Mouse (Mus musculus) left cerebral cortex, postnatal 36 days (tissue): ENCODE results near the gene Txnrd3. TPM values are rescaled to one million over a fixed set of nuclear protein-coding genes. Genes with fewer than 3 reads are reported as not detected.

Experiments used
- DNase-seq, 2 experiments: peaks; one replicate each; pipeline ENCODE4 v3.0.0; 2021 to 2022; ENCODE audit warnings: low spot score in 2 of 2, mixed read lengths in 1 of 2
- intact Hi-C: fragments of 180-260 bp; cut with DNase I; formaldehyde crosslinking; loops from one replicate; pipeline ENCODE4 v1.15.1; 2025
- total RNA-seq, 2 experiments: library from RNA; stranded (reverse); gene quantifications; 2 replicates each; pipeline ENCODE4 v1.2.3; 2021

Gene Txnrd3
- 1 to 10 TPM; 3.3 to 4.6 TPM for total RNA-seq

DNA sequence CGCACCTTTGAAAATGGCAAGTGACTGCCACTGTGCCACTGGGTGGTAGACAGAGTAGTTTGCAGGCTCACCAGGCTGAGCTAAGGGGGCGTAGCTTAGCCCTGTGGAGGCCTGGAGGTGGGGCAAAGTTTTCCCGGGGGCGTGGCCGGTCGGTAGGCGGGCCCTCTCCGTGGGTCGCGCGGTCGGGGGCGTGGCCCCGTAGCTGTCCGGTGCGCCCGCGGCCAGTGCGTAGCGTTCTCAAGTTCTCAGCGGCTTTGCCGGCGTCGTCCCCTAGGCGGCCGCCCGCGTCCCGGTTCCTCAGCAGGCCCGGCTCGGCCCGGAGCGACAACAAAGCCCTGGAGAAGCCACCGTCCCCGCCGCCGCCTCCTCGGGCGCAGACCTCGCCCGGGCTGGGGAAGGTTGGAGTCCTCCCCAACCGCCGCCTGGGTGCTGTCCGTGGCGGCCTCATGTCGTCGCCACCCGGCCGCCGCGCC, at the start of gene Txnrd3:
Txnrd3 (plus strand) TSS at position 191 of the 473 bp plus-strand sequence.
- intact Hi-C loops, result no loop called here
- DNase-seq, result peak; percentile 85 to 86

DNA sequence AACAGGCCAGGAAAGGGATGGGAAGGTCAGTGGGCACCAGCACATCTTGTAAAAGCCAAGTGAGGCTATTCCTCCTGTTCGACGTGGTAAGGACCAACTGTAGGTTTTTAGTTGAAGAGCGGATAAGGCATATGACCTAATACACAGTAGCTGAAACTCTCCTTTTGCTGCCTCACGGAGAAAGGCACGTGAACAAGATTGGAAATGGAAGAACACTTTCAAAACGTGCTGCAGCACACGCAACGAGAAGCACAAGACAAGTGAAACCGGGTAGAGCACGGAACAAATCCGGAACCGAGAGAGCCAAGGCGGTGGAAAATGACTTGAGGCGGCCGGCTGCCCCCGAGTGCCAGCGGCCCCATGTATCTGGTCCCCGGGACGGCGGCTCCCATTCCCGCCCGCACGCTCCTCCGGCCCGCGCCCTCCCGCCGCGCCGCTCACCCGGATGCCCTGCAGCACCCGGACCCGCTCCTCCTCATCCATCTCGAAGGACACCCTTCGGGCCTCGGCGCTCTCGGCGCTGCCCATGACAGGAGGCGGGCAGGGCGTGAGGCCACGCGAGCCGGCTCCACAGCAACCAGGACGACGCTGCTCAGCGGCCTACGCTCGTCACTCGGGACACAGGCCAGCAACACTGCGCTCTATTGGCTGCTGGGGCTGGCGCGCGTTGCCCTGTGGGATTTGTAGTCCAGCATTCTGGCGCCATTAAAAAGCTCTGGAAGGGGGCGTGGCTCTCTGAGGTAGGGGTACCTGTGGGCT, 48.6 kb upstream of the Txnrd3 start, which contains the start of gene Chchd6:
Chchd6 (minus strand) TSS at position 635 of the 759 bp plus-strand sequence.
- intact Hi-C loops, result no loop called here
- DNase-seq, result peak; percentile 96

DNA sequence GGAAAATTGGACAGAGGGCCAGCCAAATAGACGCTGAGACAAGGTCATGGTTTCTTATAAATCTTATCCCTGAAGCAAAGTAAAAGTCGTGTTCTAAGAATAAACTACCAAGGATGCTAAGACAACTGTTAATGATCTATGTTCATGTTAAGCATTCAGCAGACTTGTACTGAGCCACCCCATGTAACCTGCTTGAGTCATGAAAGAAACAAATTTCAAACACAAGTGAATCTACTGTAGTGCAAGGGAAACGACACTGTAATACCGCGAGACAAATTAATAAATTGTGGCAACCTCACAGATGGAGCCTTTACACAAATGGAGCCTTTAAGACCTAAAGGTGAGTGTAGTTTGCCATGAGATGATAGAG, 48.0 kb upstream of the Txnrd3 start:
- DNase-seq, result no peak
- intact Hi-C loops, result no loop called here

DNA sequence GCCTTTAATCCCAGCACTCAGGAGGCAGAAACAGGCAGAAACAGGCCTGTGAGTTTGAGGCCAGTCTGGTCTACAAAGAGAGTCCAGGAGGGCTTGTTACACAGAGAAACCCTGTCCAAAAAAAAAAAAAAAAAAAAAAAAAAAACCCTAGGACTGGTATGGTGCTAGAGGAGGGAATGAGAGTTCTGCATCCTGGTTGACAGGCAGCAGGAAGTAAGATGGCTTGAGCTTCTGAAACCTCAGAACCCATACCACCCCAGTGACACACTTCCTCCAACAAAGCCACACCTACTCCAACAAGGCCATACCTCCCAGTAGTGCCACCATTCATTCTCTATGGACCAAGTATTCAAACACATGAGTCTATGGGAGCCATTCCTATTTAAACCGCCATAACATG, 47.3 kb upstream of the Txnrd3 start:
- intact Hi-C loops, result no loop called here
- no peak for DNase-seq

DNA sequence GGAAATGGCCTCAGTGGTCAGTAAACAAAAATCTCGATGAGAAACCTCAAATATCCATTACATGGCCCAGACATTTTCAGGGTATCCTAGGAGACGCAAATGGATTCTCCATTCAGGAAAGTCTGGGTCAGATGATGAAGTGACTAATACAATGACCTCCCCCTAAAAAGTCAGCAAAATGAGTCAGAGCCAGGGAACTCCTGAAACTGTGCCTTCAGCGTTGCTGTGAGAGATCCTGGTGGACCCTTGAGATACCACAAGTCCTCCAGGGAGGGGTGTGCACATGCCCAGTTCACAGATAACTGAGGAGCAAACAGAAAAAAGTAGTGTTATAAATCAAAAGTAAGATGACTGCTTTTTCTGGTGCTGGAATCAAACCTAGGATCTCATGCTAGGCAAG, 37.7 kb upstream of the Txnrd3 start:
- intact Hi-C loops, result no loop called here
- DNase-seq, result no peak

DNA sequence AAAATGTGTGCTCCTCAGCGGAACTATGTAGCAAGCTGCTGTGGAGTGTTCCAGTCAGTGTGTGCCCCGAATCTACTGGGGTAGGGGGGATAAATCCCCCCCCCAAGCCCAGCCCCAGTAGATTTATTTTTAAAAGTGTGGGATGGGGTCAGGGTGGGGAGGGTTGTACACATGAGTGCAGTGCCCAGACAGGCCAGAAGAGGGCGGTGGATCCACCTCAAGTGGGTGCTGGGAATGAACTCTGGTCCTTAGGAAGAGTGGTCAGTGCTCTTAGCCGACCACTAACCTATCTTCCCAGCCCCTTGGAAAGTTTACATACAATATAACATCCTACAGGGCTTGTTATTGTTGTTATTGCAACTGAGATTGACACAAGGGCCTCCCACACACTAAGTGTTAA, 35.8 kb upstream of the Txnrd3 start:
- no peak for DNase-seq
- intact Hi-C loops, result no loop called here

DNA sequence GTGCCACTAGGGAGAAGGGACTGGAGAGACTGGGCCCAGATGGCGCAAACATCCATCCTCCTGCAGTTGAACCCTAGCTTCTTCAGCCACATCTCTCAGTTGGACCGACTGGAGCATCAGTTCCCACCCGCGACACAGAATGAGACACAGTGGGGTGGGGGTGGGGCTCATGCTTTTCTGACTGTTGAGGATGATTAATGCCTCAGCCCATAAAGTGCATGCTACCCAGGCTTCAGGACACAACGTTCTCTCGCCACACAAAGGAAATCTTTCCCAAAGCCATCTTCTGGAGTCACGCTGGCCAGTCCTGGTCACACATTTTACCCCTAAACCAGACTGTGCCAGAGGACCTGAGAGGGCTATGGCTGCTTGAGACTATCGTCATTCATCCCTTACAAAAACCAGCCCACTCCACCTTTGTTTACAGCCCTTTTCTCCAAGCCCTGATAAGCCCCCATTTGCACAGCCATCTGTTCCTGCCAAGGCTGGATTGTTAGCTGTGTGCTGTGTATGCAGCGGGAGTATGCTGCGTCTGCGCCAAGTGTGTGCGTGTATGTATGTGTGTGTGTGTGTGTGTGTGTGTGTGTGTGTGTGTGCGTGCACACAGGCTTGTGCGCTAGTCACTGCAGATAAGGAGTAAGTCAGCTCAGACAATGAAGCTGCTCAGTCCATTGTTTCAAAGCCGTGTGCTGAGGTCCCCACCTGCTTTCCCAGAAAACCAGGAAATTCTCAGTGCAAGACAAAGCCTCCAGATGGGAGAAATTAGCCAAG, 30.3 kb upstream of the Txnrd3 start:
- peak in 1 of 2 experiments; percentile 32 for DNase-seq
- intact Hi-C loops, result no loop called here

DNA sequence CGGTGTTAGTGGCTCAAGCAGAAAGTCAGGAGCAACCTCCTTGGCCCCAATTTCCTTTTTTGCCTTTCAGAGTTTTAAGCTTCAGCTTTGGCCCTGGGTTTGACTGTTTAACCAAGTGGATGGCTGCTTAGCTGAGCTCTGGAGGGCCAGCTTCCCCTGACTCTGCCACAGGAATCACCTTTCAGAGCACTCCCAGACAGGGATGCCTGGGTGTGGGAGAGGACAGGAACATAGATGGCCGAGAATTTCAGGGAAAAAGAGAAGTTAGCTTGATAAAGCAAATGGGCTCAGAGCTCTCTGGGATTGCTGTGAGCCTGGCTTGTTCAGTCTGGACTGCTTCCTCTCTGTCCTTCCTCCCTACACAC, 29.7 kb upstream of the Txnrd3 start:
- DNase-seq, result no peak
- intact Hi-C loops, result no loop called here

DNA sequence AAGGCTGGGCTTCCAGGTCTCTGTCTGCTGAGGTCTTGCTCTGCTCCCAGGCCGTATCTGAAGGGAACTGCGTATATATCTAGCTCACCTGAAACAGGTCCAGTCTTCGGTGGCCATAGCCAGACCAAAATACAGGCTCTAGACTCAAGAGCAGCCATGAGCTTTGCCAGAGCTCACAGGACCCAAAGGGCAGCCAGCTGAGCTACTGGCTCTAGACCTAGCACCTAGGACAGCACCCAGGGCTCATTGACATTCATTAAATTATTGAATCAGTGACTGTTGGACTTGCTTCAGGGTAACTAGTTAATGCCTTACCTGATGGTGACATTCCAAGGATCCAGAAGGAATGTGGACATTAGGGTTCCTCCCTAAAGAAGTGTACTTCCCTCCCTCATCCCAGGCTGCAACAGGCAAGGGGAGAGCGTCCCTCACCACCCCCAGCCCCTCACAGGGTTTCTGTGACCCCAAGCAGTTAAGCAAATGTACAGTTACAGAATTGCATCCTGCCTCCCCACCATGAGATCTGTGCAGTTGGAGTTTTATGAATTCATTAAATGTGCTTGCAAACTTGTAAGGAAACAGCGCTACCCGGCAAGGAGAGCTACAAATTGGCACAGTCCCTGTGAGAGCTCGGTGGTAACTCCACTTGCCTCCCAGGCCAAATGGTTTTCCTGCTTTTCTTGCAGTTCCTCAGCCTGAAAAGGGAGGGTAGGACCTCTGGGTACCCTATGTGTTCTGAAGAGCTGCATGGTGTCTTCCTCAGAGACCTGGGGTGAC, 29.0 kb upstream of the Txnrd3 start:
- no peak for DNase-seq
- intact Hi-C loops, result no loop called here

DNA sequence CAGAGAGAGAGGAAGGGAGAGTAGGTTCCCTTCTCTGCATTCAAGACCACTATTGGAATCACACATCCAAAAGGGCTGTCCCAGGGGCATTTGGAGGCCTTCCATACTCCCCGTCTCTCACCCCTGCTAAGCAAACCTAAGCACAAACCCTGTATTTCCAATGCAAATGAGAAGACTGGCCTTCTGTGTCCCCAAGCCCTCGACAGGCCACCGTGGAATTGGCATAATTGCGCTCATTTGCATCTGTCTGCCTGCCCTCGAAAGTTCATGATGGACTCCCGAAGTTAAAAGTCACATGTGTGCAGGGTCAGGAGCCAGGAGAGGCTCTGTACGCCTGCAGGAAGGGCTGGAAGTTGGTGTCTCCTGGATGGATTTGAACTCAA, 28.4 kb upstream of the Txnrd3 start:
- no peak for DNase-seq
- intact Hi-C loops, result no loop called here

DNA sequence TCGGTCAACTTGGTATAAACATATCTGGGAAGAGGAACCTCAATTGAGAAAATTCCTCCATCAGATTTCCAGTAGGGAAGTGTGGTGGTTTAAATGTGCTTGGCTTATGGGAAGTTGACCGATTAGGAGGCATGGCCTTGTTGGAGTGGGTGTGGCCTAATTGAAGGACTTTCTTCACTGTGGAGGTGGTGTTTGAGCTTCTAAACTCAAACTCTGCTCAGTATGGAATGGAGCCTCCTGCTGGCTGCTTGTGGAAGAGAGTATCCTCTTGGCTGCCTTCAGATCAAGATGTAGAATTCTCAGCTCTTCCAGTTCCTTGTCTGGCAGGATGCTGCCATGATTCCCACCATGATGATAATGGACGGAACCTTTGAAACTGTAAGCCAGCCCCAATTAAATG, 21.1 kb upstream of the Txnrd3 start:
- DNase-seq, result no peak
- intact Hi-C loops, result no loop called here

DNA sequence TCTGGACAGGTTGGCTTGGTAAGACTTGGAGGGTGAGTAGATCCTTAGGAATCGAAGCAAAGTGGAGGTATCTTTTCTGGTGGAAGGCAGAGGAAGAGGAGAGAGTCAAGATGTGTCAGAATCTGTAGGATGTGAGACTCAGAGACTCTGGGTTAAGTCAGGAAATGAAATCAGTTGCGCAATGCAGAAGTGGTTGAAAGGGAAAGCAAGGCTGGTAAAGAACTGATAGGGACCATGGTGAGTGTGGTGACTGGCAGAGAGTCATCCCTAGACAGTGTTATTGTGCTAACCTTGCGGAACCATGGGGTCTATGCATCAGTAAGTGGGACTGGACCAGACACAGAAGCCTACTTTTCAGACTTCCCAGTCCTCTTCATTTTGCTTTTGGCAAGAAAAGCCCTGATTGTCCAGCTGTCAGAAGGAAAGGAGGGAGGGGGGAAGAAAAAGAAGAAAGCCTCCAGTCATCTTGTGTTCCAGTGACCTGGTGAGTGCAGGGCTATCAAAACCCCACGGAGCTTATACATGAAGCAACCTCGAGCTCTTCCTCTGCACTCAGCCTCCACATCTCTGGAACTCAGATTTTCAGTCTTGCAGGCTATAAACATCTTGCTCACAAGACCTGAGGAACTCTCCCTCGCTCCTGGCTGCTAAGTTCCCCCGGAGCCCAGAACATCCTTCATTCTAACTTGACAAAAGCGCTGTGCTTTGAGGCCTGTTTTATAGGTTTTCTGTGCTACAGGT, 15.6 kb upstream of the Txnrd3 start:
- intact Hi-C loops, result no loop called here
- DNase-seq, result no peak

DNA sequence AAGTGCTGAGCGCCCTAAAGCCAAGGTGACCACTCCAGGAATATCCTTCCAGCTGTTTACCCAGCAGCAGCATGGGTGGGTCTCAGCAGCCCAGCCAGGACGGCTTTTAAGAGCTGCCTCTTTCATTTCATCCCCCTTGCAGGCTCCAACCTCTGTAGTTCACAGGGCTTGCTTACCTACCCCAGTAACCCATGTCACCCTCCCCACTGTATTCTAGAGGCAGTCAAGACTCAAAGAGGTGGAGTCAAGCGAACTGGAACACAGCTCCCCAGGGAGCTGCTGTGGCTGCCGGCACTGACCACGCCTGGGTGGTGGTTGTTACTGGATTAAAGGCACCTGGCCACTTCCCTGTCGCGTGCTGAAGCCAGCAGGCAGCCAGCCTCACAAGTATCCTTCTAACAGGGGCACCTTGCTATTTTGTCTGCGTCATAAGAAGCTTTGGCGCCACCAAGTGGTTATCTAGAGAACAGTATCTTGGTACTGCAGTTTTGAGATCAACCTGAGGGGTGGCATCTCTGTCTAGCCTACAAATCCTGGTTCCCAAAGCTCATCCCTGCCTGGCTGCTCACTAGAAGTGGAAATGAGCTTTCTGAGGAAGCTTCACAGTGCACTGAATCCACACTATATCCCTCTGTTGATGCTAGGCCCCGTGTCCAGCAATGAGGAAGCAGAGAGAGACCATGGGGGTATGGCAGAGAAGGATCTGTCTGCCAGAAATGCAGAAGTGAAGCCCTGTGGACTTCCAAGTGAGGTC, 11.8 kb upstream of the Txnrd3 start:
- intact Hi-C loops, result loop anchor here (2.0 to 5.0 kb wide), 5 partner anchors 75 to 705 kb away; partner anchors contain the start of gene Plxna1
- DNase-seq, result peak; percentile 77 to 86

DNA sequence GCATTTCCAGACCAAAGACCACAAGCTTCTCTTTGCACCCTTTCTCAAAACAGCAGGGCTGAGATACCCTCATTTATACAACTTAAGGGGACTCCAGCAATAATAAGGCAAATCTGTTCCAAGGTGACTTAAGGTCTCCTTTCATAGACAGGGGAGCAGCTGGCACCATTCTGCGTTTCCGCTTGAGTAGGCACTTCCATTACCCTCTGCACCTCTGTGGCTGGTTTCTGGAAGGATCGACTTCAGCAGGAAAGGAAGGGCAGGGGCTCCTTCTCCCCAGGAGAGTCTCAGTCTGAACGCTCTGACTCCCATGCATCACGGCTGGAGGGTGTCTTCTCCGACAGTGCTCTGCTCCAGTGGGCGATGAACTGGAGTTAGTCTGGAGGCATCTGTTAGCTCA, 10.7 kb upstream of the Txnrd3 start:
- intact Hi-C loops, result loop anchor here (5.0 kb wide), 3 partner anchors 76 to 651 kb away; partner anchors contain the start of gene Plxna1
- no peak for DNase-seq

DNA sequence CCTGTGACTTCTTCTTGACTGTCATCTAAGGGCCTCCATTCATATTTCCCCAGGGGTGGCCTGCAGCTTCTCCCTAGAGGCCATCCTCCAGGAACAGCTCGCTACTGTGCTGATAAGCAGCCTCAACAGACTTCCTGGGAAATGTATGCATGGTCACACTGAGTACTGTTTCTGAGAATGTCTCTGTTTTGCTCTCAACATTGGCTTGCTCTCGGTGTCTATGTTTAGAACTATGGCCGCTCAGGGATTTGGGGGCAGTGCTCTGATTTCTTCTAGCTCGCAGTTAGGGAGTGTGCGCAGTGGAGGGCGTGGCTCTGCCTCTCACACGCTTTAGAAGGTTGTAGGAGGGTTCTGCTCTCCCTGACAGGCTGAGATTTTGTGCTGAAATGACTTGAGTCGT, 9.4 kb upstream of the Txnrd3 start:
- intact Hi-C loops, result loop anchor here (5.0 kb wide), 3 partner anchors 77 to 652 kb away; partner anchors contain the start of gene Plxna1
- DNase-seq, result peak in 1 of 2 experiments; percentile 21

DNA sequence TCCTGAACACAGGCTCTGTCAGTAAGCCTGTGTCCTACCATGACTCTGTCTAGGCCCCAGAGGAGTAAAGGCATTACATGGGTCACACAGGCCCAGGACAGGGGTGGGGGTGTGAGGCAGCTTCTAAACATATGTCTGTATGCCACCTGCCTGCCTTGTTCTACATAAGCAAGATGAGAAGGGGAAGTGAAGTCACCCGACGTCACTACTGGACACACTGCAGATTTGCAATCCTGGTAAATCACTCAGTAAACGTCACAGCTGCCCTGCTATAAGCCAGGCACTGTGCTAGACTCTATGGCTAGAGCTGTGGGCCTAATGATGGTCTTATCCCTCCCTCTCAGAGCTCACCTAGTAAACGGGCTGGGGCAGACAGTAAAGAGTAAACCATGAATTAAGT, 5.8 kb upstream of the Txnrd3 start:
- no peak for DNase-seq
- intact Hi-C loops, result no loop called here

DNA sequence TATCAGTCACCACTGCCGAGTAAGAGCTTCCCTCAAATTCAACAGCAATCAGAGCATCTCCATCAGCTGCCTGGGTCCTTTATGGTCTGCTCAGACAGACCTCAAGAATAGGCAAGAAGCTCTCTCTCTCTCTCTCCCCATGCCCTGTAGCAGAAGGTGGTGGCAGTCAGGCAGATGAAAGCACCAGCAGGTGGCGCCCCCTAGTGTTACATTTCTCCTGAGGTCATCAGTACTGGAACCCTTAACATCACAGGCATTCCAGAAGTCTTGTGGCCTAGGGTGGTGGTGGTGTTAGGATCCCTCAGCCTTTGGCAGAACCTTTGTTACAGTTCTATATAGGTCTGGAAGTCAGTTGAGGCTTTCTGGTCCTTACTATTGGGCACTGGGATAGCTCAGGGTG, 4.8 kb upstream of the Txnrd3 start:
- intact Hi-C loops, result no loop called here
- no peak for DNase-seq

DNA sequence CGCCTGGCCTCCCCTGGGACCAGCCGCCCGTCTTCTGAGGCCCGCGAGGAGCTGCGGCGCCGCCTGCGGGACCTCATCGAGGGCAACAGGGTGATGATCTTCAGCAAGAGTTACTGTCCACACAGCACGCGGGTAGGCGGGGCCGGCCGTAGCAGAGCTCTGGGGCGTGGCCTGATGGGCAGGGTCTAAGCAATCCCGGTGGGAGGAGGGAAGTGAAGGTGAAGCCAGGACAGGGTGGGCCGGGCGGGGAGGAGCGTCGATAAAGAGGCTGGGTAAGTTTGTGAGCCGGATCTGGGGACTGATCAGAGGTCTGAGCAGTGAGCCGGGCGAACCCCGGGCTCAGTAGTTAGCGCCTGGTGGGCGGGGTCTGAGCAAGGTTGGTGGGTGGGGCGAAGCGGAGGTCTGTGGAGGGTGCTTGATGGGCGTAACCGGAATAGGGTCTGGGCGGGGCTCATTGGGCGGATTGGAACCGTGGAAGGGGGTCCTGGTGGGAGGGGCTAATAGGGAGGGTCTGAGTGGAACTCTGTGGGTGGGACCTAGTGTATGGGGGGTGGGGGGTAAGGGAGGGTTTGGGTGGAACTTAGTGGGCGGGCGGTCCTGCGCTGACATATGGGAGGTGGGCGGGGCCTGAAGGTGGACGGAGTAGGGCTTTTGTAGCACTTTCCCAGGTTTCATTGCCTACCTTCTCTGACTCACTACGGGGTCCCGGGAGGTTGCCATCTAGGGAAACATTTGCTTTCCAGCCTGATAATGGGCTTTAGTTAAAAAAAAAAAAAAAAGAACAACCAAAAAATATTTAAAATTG, 685 bp downstream of the Txnrd3 start:
- intact Hi-C loops, result no loop called here
- peak; percentile 76 to 81 for DNase-seq
